Mouse (Mus musculus): Measurements from ENCODE around the gene Irf7.

GRCm38 (mm10) chr7:141227796-141228195 is 38.5 kb downstream of the Irf7 start:
- TF ChIP-seq POLR2A (IDR thresholded peaks at IDR 0.05; ENCODE audit: control insufficient read depth, low read depth, low read length) = no peak
- no peak for TF ChIP-seq CTCF (IDR thresholded peaks at IDR 0.05; ENCODE audit: control insufficient read depth, insufficient read depth, insufficient replicate concordance, low read depth, low read length)
